Mouse (Mus musculus) E14TG2a.4 (cell line): ENCODE data around the gene Rap1b.
A peak's percentile ranks its signal among the peaks of the same experiment; 100 is the strongest.

Experiments
- H3K27me3 ChIP-seq: 2 replicates; pipeline ENCODE4 v1.6.1; 2014; ENCODE audit warnings: low read length, control low read depth; ENCODE audit not compliant: insufficient read depth
- H3K36me3 ChIP-seq: 2 replicates; pipeline ENCODE4 v1.6.1; 2014; ENCODE audit warnings: low read length, control low read depth; ENCODE audit not compliant: insufficient read depth
- H3K4me1 ChIP-seq: replicated peaks from 2 replicates; pipeline ENCODE4 v1.6.1; 2014; ENCODE audit warnings: low read depth, low read length, control low read depth
- H3K4me3 ChIP-seq: replicated peaks from 2 replicates; pipeline ENCODE4 v1.5.1; 2014; ENCODE audit warnings: mild to moderate bottlenecking, low read length
- H3K9me3 ChIP-seq: 2 replicates; pipeline ENCODE4 v1.6.1; 2014; ENCODE audit warnings: low read length, control low read depth
- CTCF ChIP-seq: conservative IDR thresholded peaks from 2 replicates; pipeline ENCODE4 v1.5.1; 2014; ENCODE audit warnings: low read length
- NANOG ChIP-seq: IDR thresholded peaks from 2 replicates; pipeline ENCODE4 v1.6.1; 2014; ENCODE audit warnings: borderline replicate concordance, low read length, mixed read lengths
- POU5F1 ChIP-seq: IDR thresholded peaks from 2 replicates; pipeline ENCODE4 v1.6.1; 2014; ENCODE audit warnings: low read length, borderline replicate concordance

Gene Rap1b

DNA sequence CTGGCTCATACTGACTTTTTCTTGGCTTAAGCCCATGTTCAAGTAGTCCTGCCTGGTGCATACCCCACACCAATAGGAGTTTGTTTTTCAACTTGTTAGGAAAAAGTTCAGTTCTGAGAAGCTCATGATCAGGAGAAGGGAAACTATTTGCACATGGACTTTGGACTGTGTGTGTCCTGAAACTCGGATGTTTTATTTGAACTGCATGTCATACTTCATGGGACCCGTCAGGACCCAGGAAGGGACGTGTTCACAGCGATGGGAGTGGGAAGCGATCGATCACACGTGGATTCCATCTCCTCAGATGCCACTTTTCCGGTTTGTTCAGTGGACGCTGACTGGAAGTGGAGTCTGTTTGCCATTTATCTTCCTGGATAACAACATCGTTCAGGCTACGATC, 46.0 kb downstream of the Rap1b start:
- H3K36me3 ChIP-seq, result no peaks in the 10 kb centered on the region
- H3K4me1 ChIP-seq, result peaks cover 41% of the 10 kb centered on the region
- no peaks in the 10 kb centered on the region for H3K9me3 ChIP-seq
- TF ChIP-seq CTCF, result no peak
- no peak for TF ChIP-seq NANOG
- no peak for TF ChIP-seq POU5F1
- no peak overlapping the region for H3K4me3 ChIP-seq
- H3K27me3 ChIP-seq, result no peaks in the 10 kb centered on the region

DNA sequence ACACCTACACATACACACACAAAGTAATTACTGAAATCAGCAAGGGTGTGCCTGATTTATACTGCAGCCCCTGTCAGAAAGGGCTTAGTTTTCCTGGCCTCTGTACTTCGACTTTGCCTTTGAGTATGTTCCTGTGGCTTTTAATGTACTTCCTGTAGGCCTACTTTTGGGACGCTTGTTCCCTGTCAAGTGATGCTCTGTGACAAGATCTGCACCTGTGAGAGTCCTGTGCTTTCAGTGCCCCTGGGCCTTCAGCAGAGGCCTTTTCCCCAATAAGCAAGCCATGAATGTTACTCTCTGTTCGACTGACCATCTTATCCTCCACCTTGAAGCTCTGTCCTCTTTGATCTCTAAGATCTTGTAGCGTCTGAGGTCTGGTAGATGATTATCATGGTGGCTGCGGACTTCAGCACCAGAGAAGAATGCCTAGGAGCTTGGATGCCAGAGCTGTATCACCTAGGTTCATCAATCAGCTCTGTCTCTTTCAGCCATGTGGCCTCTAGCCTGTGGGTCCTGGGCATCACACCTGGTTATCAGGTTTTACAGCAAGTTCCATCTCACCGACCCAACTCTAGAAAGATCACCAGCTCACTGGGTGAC, 47.3 kb downstream of the Rap1b start:
- TF ChIP-seq POU5F1 (no peak), NANOG (no peak), CTCF (no peak)
- H3K9me3 ChIP-seq, result no peaks in the 10 kb centered on the region
- no peak overlapping the region for H3K4me3 ChIP-seq
- no peaks in the 10 kb centered on the region for H3K27me3 ChIP-seq
- peaks cover 41% of the 10 kb centered on the region for H3K4me1 ChIP-seq
- H3K36me3 ChIP-seq, result no peaks in the 10 kb centered on the region

DNA sequence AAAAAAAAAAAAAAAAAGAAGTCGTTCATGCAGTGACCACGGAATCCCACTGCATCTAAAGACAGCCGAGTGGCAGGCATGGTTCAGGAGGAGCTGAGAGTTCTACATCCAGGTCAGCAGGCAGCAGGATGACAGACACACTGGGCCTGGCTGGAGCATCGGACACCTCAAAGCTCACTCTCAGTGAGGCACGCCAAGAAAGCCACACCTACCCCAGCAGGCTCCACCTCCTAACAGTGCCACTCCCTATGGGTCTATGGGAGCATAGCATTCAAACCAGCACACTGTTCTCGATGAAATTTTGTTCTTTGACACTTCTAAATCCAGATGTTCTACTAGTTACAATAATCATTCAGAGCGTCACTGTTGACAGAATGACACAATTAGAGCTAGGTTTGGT, 48.2 kb downstream of the Rap1b start:
- Histone ChIP-seq H3K27me3 (no peaks in the 10 kb centered on the region), H3K4me3 (no peak overlapping the region), H3K36me3 (no peaks in the 10 kb centered on the region), H3K4me1 (peaks cover 42% of the 10 kb centered on the region), H3K9me3 (no peaks in the 10 kb centered on the region)
- TF ChIP-seq NANOG (no peak), POU5F1 (no peak), CTCF (no peak)

DNA sequence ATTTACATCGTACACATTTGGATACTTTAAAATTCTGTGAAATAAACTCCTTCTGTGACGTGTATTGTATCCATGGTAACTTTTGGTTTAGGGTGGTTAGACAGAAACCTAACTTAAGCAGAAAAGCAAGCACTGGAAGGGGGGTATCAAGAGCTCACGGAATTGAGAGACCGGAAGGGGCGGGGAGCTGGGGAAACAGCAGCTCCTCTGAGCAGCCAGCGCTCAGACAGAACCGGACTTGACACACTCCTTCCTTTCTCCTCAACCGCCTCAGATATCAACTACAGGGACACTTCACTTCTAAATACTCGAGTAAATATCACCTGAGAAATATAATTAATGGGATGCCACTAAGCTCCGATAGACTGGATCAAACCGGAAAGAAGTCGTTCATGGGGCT, 48.7 kb downstream of the Rap1b start:
- H3K9me3 ChIP-seq, result no peaks in the 10 kb centered on the region
- H3K4me1 ChIP-seq, result peaks cover 42% of the 10 kb centered on the region
- H3K27me3 ChIP-seq, result no peaks in the 10 kb centered on the region
- TF ChIP-seq POU5F1, result no peak
- TF ChIP-seq CTCF, result no peak
- TF ChIP-seq NANOG, result no peak
- H3K4me3 ChIP-seq, result peak overlapping the region; percentile 0; the same call in 1 of the 2 replicates
- H3K36me3 ChIP-seq, result no peaks in the 10 kb centered on the region

DNA sequence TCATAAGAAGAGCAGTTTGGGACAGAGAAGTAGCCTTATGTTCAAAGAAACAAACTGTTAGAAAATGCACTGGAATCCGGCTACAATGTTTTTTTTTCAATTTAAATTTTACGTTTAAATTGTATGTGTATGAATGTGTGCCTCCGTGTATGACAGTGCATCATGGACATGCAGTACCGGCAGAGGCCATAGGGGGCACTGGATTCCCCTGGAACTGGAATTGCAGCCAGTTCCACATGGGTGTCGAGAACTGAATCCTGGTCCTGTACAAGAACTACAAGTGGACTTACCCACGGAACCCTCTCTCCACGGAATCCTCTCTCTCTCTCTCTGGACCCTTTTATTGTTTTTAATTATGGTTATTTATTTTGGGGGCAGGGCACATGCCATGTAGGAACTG, 49.7 kb downstream of the Rap1b start:
- H3K4me1 ChIP-seq, result peaks cover 48% of the 10 kb centered on the region
- H3K9me3 ChIP-seq, result no peaks in the 10 kb centered on the region
- TF ChIP-seq CTCF (peak; percentile 97), POU5F1 (no peak), NANOG (no peak)
- H3K27me3 ChIP-seq, result no peaks in the 10 kb centered on the region
- H3K36me3 ChIP-seq, result peaks cover 3% of the 10 kb centered on the region; the same call in 1 of the 2 replicates
- H3K4me3 ChIP-seq, result no peak overlapping the region

DNA sequence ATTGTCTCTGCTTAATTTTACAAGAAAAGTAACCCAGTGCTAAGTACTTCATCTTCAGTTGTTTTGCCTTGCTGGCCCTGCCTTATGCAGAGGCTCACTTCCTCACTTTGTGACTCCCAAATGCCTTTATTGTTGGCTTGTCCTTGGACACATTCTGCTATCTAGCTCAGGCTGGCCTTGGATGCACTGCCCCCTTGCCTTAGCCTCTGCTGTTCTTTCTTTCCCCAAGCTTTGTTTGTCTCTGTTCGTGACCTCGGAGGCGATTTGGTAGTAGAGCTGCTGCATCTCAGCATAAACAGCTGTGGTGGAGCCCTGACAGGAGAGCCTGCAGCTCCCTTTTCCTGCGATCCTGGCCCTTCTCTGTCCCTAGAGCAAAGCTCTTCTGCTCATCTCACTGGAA, 50.6 kb downstream of the Rap1b start:
- TF ChIP-seq NANOG (no peak), CTCF (no peak), POU5F1 (no peak)
- Histone ChIP-seq H3K4me3 (no peak overlapping the region), H3K27me3 (no peaks in the 10 kb centered on the region), H3K9me3 (no peaks in the 10 kb centered on the region), H3K36me3 (peaks cover 13% of the 10 kb centered on the region), H3K4me1 (peaks cover 58% of the 10 kb centered on the region)

DNA sequence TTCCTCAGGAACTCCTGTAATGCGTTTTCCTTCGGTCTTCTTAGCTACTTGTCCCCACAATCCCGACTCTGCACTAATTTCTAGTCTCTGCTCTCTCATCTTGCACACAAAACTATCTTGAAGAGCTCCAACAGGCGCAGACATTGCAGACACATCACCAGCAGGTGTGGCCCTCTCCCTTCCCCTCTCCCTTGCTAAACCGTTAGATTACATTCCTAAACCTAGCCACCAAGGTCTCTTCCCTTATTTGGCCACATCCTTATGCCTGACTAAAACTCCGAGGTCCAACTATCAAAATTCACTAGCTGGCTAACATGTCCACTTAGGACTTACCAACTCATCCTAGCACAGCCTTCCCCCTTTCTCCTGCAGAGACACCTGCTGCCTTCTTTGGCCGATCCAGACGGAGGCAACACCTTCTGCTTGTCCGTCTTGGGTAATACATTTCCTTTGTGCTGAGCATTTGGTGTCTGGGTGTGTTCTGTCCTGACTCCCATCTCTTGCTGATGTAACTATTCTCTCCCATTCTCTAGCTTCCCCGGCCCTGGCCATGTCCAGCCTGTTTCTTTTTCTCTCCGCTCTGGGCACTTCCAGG, 52.3 kb downstream of the Rap1b start:
- no peak for TF ChIP-seq POU5F1
- TF ChIP-seq CTCF, result no peak
- TF ChIP-seq NANOG, result no peak
- no peaks in the 10 kb centered on the region for H3K27me3 ChIP-seq
- peak overlapping the region; percentile 99 for H3K4me3 ChIP-seq
- H3K9me3 ChIP-seq, result no peaks in the 10 kb centered on the region
- H3K36me3 ChIP-seq, result peaks cover 24% of the 10 kb centered on the region
- H3K4me1 ChIP-seq, result peaks cover 60% of the 10 kb centered on the region

DNA sequence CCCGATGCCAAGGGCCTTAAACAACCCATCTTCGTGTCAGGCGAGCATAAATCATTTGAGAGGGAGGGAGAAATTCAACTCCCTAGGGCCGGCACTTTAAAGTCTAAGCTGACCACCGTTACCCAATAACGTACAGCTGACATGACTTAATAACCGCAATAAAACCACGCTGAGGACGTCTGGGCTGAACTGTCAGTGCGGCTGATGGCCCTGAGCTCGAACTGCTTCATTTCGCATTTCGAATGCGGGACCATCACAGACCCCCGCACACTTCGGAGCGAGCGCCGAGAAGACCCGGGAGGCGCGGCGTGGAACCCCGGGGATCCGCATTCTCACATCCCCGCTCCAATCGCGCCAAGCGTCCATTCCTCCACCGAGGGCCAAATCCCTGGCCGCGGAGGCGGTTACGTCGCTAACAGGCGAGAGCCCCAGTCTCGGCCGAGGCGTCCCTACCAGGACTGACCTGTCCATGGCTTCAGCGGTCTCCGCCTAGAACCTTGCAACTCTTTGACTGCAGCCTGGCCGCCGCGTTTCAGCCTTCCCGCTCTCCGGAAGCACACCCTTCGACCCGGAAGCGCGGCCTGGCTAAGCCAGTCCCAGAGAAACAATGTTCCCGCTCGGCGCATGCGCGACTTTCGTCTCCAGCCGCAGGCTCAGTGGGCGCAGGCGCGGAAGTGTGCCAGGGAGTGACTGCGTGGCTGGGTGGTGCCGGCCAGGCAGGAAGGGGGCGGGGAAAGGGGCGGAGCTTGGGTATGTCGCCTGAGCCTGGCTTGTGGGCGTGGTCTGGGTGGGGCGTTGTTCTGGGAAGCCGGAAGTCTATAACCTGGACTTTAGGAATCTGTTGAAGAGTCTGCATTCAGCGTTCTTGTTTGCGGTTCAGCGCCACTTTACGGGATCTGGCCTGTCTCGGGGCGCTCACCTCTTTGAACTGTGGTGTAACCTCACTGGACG, 53.4 kb downstream of the Rap1b start, which contains the start of gene Nup107:
Nup107 (minus strand) TSS at position 565 of the 951 bp plus-strand sequence.
- Histone ChIP-seq H3K36me3 (peaks cover 33% of the 10 kb centered on the region), H3K4me3 (peak within 1 kb of the TSS; percentile 99), H3K9me3 (no peaks in the 10 kb centered on the region), H3K27me3 (no peaks in the 10 kb centered on the region), H3K4me1 (peaks cover 51% of the 10 kb centered on the region)
- TF ChIP-seq POU5F1 (no peak), CTCF (no peak), NANOG (no peak)
